Mouse (Mus musculus) liver, postnatal 0 days (tissue): Measurements from ENCODE around the gene Ndrg3.

ENCODE experiments used
- CTCF ChIP-seq: sonication (generic); IDR thresholded peaks from 2 replicates; pipeline ENCODE4 v1.5.1; 2016; ENCODE audit warnings: antibody characterized with exemption, low read depth
- EP300 ChIP-seq: IDR thresholded peaks from 2 replicates; pipeline ENCODE4 v1.6.1; 2016; ENCODE audit warnings: antibody characterized with exemption, low read depth, mild to moderate bottlenecking

- no peak for TF ChIP-seq CTCF
- TF ChIP-seq EP300: no peak
These were observed 103.4 kb downstream of the Ndrg3 start for GRCm38 (mm10) chr2:156888490-156888889.
